Mouse (Mus musculus): ENCODE data around the gene Camsap2. TPM values are rescaled to one million over a fixed set of nuclear protein-coding genes. Genes with fewer than 3 reads are reported as not detected.

Gene Camsap2
- total RNA-seq, 4 experiments from 2014 or later, result 123 to 147 (median 134) TPM

DNA sequence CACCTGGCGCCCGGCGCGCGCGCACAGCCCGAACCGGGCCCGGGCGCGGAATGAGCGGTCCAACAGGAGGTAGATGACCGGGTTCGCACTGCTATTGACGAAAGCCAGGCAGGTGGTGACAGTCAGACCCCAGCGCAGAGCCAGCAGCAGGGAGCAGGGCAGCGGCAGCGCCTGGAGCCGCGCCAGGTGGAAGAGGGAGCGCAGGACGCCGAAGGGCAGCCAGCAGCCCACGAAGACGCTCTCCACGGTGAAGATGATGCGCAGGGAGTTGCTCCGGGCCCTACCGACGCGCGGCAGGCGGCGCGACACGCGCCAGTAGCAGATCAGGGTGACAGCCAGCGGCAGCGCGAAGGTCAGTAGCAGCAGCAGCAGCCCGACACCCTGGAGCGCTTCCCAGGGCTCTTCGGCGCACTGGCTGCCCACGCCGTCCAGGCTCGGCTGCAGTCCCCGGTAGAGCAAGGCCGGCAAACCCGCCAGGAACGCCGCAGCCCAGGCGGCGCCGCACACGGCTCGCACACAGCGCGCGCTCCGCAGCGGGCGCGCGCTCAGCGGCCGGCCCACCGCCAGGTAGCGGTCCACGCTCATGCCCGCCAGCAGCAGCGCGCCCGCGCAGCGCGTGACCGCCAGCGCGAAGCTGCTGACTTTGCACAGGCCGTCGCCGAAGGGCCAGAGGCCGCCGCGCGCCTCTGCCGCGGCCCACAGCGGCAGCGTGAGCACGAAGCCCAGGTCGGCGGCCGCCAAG, 85.8 kb downstream of the Camsap2 start:
- peak in 1 of 2 experiments; percentile 56 for DNase-seq (ENCODE audit: low spot score in 2 of 2)

DNA sequence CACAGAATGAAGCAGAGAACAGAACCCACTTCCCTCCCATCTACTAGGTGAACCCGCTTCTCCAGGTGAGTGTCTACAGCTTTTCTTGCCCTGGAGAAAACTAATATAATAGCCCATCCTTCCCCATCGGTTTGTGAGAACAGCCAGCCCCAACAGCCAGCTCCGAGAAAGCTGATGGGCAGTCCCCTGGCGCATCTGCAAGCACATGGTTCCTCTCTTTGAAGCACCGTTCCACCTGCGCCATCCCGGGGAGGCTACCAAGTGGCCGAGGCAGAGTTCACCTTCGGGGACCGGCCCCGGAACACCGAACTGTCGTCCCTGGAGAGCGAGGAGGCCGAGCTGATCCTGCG, 86.4 kb downstream of the Camsap2 start:
- DNase-seq (ENCODE audit: low spot score in 2 of 2), result no peak

DNA sequence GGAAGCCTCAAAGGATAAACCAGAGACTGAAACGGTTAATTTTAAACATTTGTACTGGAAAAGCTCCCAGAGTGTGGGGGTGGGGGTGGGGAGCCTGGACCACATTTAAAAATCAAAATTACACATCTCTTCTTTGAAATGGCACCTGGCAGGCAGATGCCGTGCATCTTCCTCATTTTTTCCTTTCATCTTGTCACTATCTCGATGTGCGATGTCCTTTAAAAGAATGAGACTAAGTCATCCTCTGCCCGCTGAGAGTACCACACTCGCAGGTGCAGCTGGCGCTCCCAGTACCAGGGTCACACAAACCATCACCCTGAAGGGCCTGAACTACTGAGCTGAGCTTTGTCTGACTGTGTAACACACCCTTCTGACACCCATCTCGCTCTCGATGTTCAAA, 87.4 kb downstream of the Camsap2 start:
- no peak for DNase-seq (ENCODE audit: low spot score in 2 of 2)

DNA sequence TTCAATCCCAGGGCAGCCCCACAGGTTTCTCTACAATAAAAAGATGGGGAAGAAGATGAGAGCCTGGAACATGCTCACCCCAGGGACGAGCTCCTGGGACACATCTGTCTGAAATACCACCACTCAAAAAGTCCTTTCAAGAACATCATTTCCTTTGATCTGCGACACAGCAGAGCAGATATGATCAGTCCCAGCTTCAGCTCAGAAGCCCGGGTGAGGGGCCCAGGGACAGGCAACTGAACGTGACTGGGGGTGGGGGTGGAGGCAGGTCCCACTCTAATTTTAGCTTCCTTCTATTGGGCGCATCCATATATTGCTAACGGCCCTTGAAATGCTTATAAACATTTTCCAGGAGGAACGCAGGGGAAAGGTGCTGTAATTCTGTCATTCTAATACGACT, 90.2 kb downstream of the Camsap2 start:
- DNase-seq (ENCODE audit: low spot score in 2 of 2), result no peak

DNA sequence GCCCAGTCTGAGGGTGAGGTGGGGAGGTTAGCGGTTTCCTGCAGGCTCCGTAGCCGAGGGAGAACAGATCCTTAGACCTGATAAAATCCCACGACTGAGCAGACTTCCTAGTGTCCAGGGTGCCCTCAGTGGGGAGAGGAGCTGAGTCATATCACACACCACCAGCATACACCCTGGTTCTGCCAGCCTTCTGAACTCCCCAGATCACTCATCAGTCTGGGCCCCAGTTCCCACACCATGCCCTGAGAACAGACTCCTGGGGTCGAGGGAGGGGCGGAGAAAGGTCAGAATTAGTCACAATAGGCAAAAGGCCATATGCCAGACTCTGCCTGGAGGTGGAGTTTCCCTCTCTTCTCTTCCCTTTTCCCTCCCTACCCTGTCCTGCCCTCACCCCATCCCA, 90.7 kb downstream of the Camsap2 start:
- no peak for DNase-seq (ENCODE audit: low spot score in 2 of 2)

DNA sequence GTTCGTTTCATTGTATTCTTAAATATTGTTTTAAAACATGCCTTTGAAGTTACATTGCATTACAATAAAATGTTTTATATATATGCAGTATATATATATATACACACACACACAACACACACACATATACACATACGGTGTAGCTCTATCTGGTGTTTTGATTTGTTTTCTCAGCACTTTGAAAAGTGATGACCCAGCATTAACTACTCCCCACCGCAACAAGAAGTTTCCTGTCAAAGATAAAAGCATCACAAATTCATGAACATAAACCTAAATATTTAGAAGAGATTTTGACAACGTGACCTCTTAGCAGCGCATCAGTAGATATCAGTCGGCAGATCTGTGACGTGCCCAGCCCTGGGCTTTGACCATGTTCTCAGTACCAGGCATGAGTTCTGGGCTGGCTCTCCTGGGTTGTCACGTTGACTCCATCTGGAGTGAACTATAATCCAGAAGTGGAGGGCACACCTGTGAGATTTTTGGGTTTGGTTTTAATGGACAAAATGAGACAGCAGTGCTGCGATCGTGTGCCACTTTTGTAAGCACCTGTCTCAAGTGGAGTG, 91.3 kb downstream of the Camsap2 start:
- DNase-seq (ENCODE audit: low spot score in 2 of 2), result no peak

DNA sequence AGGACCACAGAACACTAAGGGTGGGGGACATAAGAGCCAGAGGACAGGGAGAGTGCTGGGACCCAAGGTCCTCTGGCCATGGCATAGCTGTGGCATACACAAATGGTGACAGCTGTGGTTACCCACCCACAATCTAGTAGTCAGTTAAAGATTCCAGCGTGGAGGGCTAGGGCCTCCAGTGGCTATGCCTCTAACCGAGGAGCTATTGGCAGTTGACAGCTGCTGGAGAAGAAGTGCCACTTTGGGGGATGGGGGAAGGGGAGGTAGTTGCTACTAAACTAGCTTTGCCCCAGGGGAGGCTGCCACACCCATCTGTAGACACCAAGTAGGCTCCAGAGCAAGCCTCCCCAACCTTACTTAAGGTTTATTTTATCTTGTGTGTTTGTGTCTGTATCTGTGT, 92.4 kb downstream of the Camsap2 start:
- no peak for DNase-seq (ENCODE audit: low spot score in 2 of 2)

DNA sequence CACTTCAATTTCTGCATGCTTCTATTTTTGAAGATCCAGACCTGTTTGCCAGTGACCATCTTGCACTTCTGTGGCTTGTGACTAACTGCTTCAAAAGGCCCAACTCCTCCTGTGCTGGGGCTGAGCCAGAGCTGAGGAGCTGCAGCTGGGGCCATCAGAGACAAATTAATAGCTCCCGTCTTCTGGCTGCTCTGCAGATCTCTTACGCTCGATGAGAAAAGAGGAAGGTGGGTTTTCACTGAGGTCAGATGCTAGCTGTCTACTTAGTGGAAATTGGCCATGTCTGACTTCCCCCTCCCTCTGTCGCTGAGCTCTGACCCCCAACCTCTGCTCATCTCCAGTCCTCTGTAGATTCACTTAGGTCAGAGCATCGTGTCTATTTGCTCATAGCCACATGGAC, 96.2 kb downstream of the Camsap2 start:
- no peak for DNase-seq (ENCODE audit: low spot score in 2 of 2)

DNA sequence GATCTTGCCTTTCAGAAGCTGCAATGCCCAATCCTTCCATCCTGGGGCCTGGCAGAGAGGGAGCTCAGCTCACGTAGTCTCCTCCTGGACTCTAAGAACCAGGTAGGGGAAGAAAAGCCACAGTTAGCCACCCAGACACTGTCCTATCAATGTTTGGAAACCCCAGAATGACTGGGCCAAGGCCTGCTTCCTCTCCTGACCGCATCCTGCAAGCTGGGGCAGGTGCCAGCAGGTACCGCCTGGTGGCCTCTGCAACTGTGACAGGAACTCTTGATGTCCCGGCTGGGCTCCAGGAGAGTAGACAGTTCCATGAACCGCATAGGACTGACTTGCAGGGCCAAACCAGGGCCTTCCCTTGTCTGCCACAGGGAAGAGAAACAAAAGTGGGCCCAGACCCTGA, 98.5 kb downstream of the Camsap2 start:
- DNase-seq (ENCODE audit: low spot score in 2 of 2), result no peak

DNA sequence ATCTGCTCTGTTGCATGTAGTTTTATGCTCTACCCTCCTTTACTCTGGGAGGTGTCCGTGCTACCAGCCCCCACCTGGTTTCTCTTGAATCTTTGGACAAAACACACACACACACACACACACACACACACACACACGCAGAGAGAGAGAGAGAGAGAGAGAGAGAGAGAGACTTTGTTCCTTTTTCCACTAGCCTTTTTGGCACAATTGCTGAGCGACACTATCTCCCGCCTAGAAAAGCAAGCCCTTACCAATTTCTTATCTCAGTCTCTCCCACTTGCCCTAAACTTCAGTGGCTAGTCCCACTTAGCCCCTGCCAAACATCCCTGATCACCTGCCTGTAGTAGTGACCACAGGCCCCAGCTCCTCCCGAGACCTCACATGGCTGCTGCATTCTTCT, 101.4 kb downstream of the Camsap2 start:
- no peak for DNase-seq (ENCODE audit: low spot score in 2 of 2)

DNA sequence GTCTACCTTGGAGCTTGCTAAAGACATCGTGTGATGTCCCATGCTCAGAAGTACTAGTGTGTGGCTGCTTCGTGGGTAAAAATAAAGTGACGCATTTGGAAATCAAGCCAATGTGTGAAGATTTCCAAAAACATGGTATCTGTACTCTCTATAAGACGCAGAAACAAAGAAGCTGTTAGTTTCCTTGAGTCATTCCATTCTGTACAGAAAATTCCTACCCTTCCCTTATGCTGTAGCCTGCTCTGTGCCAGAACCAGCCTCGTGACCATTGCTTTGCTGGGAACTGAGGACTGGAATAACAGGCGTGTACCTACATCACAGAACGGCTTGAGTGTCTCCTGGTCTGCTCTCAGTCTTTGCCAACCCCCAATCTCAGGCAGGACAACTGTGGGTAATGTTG, 104.1 kb downstream of the Camsap2 start:
- DNase-seq (ENCODE audit: low spot score in 2 of 2), result no peak

DNA sequence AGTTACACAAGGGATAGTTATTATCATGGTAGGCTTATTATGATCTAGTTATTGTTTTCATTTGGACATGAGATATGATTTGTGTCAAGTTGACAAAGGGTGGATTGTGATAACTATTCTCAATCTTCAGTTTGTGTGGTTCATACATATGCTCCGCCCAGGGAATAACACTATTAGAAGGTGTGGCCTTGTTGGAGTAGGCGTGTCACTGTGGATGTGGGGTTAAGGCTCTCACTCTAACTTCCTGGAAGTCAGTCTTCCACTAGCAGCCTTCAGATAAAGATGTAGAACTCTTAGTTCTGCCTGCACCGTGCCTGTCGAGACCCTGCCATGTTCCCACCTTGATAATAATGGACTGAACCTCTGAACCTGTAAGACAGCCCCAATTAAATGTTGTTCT, 107.4 kb downstream of the Camsap2 start:
- no peak for DNase-seq (ENCODE audit: low spot score in 2 of 2)

DNA sequence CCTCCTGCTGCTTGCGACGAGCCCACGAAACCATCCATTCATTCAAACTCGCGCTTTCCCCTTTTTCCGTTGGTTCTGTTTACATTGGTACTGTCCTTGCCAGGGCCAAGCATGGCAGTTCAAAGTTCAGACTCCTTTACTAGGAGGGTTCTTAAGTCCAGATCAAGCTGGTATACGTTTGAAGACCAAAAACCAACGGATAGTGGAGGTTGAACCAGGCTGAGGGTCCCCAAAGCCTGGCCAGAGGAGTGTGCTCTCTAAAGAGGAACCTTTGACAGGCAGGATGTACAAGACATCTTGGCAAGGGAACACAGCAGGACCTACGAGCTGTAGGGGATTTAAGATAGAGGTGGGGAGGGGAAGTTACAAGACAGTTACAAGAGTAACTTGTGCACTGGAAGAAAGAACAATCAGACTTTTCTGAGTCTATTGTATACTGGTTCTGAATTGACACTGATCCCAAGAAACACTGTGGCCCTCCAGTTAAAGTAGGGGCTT, 111.3 kb downstream of the Camsap2 start:
- no peak for DNase-seq (ENCODE audit: low spot score in 2 of 2)

DNA sequence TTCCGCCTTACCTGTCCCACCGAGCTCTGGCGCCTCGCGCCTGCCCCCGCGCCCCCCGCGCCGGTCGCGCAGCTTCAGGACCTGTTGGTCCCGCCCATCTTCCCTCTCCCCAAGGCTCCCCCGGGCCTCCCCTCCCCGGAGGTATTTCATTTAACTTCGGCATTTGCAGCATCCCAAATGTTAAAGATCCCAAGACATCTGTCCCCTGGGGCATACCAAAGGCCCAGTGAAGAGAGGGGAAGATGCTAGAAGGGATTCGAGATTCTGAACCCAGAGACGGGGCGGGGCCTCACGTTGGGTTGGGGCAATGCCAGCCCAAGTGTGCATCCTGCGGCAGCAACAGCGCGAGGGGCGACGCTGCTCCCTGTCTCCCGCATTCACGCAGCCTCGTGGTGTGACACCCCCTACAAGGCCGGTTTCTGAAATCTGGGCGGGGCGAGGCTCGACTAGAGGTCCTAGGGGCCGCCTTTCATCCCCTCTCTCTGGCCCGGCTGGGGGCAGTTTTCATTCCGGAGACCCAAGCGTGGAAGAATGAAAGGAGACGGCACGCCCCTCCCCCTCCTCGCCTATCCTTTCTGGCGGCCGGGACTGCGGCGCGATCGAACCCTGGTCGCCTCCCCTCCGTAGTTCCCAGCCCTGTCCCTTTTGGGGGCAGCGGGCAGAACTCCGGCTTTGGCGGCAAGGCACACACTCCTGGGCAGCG, 111.9 kb downstream of the Camsap2 start, which contains the start of gene Inava:
TSS of gene Inava (minus strand) at position 373 of the 703 bp plus-strand sequence.
- DNase-seq (ENCODE audit: low spot score in 2 of 2), result peak in 1 of 2 experiments; percentile 15

DNA sequence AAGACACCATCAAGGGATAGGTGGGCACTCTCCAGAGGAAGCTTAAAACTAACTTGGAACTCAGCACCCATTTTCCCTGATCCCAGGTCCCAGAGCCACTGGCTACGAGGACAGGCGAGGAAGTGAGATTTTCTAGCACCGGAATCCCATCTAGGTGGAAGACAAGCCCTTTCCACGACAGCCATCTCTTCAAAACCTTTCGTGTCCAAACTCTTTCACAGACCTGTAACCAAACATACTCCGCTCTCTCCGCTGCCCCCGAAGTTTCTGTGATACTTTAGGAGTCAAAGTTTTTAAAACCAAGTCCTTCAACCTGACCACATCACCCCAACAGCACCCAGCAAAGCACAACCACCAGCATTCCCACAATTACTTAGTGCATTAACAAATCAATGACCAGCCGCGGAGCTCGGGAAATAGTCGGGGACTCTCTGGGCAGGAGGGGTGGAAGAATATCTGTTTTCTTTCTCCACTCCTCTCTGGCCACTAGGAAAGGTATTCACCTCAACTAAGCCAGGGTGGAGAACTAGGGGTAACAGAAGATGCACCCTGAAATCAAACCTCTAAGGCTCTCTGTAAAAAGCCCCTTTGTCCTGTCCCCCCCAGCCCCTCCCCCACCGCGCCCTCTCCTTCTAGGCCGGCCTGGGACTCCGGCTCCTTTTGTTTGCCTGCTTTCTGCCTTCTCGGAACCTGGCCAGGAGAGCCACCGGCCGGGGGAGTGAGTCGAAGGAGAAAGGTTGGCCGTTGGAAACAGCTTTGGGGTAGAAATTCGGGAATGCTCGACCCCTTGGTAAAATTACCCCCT, 112.7 kb downstream of the Camsap2 start:
- DNase-seq (ENCODE audit: low spot score in 2 of 2), result no peak

DNA sequence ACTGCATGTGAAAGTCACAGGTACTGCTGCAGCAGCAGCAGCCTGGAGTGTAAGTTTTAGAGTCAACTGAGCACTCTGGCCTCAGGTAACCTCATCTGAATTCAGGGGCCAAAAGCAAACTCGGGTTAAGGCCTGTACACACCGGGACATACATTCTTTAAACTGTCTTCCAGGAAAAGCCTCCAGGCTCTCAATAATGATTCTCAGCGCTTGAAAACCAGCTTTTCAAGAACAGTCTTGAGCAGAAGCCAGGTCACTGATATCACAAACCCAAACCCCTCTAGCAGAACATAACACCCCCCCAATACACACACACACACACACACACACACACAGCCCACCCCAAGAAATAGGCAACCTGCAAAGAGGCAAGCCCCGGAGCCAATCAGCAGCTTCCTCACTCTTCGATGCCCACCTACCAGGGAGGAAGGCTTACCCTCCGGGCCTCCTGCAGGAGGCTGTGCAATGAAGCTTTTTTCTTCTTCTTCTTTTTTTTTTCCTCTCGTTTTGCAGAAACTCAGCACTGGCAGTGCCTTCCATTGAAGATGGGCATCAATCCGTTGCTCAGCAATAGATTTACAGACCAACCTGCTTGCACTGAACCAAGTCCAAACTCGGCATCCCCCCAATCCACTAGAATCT, 113.5 kb downstream of the Camsap2 start:
- DNase-seq (ENCODE audit: low spot score in 2 of 2), result no peak

DNA sequence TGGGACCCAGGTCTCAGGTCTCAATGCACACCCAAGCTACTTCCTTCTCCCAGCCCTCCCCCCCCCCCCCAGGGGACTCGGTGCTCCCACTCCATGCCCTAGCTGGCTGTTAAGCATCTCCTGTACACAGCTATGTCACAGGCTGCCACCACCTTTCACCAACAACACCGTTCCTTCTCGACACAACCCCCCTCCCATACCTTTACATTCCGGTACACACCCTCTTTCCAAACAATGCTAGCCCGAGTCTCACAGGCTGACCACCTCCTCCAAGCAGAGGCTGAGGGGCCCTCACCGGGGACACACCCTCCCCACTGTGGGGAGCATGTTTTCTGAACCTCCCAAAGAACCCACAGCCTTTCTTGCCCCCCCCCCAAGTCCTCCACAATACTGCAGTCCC, 114.3 kb downstream of the Camsap2 start:
- no peak for DNase-seq (ENCODE audit: low spot score in 2 of 2)

DNA sequence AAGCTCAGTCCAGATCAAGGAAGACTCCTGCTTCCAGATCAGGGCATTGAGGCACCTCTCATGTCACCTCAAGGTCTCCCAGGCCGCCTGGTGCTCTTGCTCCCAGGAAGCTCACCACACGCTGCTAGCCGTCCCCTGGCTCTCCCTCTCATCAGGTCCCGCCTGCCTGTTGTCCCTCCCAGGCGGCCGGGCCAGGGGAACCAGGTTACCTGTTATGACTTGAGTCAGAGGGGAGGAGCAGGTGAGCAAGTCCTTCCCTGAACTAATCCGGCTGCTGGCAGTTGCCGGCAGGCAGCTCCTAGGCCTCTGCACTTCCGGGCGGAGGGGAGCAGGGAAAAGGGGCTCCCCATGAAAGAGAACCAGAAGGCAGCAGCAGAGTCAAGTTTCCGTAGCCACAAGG, 115.7 kb downstream of the Camsap2 start:
- no peak for DNase-seq (ENCODE audit: low spot score in 2 of 2)

DNA sequence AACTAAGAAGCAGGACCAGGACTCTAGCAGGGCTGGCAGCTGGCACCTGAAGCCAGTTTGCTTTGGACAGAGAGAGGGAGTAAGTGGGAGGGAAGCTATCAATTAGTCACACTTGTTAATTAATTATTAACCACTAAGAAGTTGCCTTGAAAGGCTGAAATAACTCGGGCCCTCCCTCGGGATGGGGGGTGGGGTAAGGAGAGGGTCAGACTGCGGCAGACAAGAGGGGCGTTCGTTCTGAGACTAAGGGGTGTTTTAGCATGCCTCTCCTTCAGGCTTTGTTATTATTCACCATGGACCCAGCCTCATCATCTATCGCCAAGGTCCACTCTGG, 116.9 kb downstream of the Camsap2 start:
- DNase-seq (ENCODE audit: low spot score in 2 of 2), result no peak

DNA sequence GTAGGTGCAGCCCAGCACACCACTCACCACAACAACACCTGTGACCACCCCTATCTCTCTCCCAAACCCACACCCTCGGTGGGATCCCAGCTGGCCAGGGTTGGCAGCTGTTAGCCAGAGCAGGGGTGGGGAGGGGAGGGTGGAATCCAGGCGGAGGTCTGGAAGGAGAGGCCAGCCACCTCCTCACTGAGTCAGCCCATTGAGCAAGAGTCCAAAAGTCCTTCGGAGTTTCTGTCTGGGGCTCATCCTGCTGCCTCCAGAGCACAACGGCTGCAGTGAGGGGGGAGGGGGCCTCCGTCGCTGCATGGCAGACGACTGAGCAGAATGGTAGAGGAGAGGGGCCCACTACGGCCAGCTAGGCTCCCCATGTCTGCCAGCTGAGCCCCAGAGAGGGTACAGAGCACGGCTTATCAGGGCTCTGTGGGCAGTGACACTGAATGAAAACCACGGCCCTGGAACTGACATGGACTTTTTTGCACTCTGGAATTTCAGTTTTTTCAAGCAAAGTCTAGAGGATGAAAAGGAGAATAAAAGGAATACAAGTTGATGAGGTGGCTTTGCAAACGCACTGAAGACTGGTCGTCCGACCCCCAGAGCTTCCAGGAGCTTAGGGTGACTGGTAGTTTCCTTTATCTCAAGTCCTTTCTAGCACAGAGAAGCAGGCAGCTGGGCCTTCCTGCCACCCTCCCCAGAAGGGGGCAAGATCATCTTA, 117.4 kb downstream of the Camsap2 start:
- DNase-seq (ENCODE audit: low spot score in 2 of 2), result no peak

DNA sequence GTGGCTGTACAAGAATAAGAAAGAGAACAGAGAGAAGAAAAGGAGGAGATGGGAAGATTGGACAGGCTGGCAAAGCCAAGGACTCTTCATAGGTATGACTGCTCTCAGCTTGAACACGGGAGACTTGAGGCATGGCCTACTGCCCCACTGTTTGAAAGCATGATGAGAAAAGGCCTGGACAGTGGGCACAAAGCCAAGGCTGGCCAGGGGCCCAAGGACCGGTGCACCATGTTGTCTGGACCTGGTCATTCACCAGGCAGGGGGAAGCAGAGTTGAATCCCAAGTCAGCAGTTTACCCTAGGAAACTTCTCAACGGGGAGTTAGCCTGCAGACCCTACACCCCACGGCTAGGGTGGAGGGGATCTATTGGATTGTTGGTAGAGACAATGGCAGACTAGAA, 118.0 kb downstream of the Camsap2 start:
- no peak for DNase-seq (ENCODE audit: low spot score in 2 of 2)
